Mouse (Mus musculus) MEL (cell line): Measurements from ENCODE around the gene Zscan5b. TPM values are rescaled to one million over a fixed set of nuclear protein-coding genes. Genes with fewer than 3 reads are reported as not detected.

Experiments
- DNase-seq: peaks from one replicate; pipeline ENCODE4 v3.0.0; 2011; ENCODE audit warnings: low read depth, low spot score
- H3K27ac ChIP-seq: 2 replicates; pipeline ENCODE4 v1.5.1; 2012; ENCODE audit warnings: low read depth, mild to moderate bottlenecking, control low read depth, low read length, moderate library complexity; ENCODE audit not compliant: control insufficient read depth
- H3K27me3 ChIP-seq, 2 experiments: fragments of 150-350 bp in 1 of 2; sonication (generic) in 1 of 2; 2 replicates each; pipeline ENCODE4 v1.6.1; 2012; ENCODE audit warnings: low read length in 2 of 2, mild to moderate bottlenecking in 2 of 2, improper control_type of control experiment in 1 of 2, moderate library complexity in 1 of 2; ENCODE audit not compliant: insufficient read depth in 2 of 2, control insufficient read depth in 1 of 2
- H3K36me3 ChIP-seq, 2 experiments: 2 replicates each; pipeline ENCODE4 v1.6.1; 2012 to 2014; ENCODE audit warnings: low read length in 2 of 2, improper control_type of control experiment in 1 of 2, inconsistent platforms in 1 of 2, mild to moderate bottlenecking in 1 of 2; ENCODE audit not compliant: insufficient read depth in 2 of 2, control insufficient read depth in 1 of 2
- H3K4me1 ChIP-seq, 2 experiments: fragments of 150-350 bp in 1 of 2; sonication (generic) in 1 of 2; 2 replicates each; pipeline ENCODE4 v1.6.1; 2012; ENCODE audit warnings: low read length in 2 of 2, improper control_type of control experiment in 1 of 2, mild to moderate bottlenecking in 1 of 2; ENCODE audit not compliant: insufficient read depth in 2 of 2, control insufficient read depth in 1 of 2
- H3K4me3 ChIP-seq, 2 experiments: fragments of 150-350 bp in 1 of 2; sonication (generic) in 1 of 2; 2 replicates each; pipeline ENCODE4 v1.5.1; 2012; ENCODE audit warnings: low read depth in 2 of 2, low read length in 2 of 2, mild to moderate bottlenecking in 2 of 2, moderate library complexity in 2 of 2, control low read depth in 1 of 2, improper control_type of control experiment in 1 of 2; ENCODE audit not compliant: control insufficient read depth in 1 of 2, insufficient read depth in 1 of 2
- H3K79me2 ChIP-seq: 2 replicates; pipeline ENCODE4 v1.6.1; 2012; ENCODE audit warnings: mild to moderate bottlenecking, low read length, moderate library complexity; ENCODE audit not compliant: control insufficient read depth, poor library complexity, insufficient read depth
- H3K9ac ChIP-seq: 2 replicates; pipeline ENCODE4 v1.6.1; 2012; ENCODE audit warnings: low read depth, mild to moderate bottlenecking, control low read depth, low read length, moderate library complexity; ENCODE audit not compliant: control insufficient read depth, poor library complexity, severe bottlenecking
- H3K9me3 ChIP-seq: fragments of 150-350 bp; sonication (generic); replicated peaks from 2 replicates; pipeline ENCODE4 v1.6.1; 2012; ENCODE audit warnings: mild to moderate bottlenecking, low read length, improper control_type of control experiment, moderate library complexity; ENCODE audit not compliant: insufficient read depth
- BHLHE40 ChIP-seq: IDR thresholded peaks from 2 replicates; pipeline ENCODE4 v1.6.1; 2012; ENCODE audit warnings: low read depth, mild to moderate bottlenecking, inconsistent platforms, low read length, improper control_type of control experiment, borderline replicate concordance
- CHD2 ChIP-seq: IDR thresholded peaks from 2 replicates; pipeline ENCODE4 v1.6.1; 2011; ENCODE audit warnings: low read length, improper control_type of control experiment
- CTCF ChIP-seq, 3 experiments: IDR thresholded peaks in 2 of 3; conservative IDR thresholded peaks in 1 of 3; 2 replicates each; pipeline ENCODE4 v1.5.1; 2011 to 2012; ENCODE audit warnings: low read length in 3 of 3, low read depth in 2 of 3, mild to moderate bottlenecking in 2 of 3, improper control_type of control experiment in 1 of 3, inconsistent platforms in 1 of 3, mixed read lengths in 1 of 3, moderate library complexity in 1 of 3; ENCODE audit not compliant: control insufficient read depth in 1 of 3, insufficient read depth in 1 of 3, poor library complexity in 1 of 3, severe bottlenecking in 1 of 3
- E2F4 ChIP-seq: IDR thresholded peaks from 2 replicates; pipeline ENCODE4 v1.6.1; 2011; ENCODE audit warnings: low read depth, low read length, improper control_type of control experiment, borderline replicate concordance
- ELF1 ChIP-seq: IDR thresholded peaks from 2 replicates; pipeline ENCODE4 v1.6.1; 2014; ENCODE audit warnings: low read depth, mild to moderate bottlenecking, inconsistent platforms, low read length, improper control_type of control experiment, moderate library complexity
- EP300 ChIP-seq, 2 experiments: IDR thresholded peaks; 2 replicates each; pipeline ENCODE4 v1.6.1; 2011; ENCODE audit warnings: improper control_type of control experiment in 2 of 2, low read length in 2 of 2, low read depth in 1 of 2, mild to moderate bottlenecking in 1 of 2
- ETS1 ChIP-seq: IDR thresholded peaks from 2 replicates; pipeline ENCODE4 v1.6.1; 2012; ENCODE audit warnings: low read depth, mild to moderate bottlenecking, inconsistent platforms, low read length, improper control_type of control experiment, moderate library complexity
- GABPA ChIP-seq: IDR thresholded peaks from 2 replicates; pipeline ENCODE4 v1.6.1; 2012; ENCODE audit warnings: low read depth, mild to moderate bottlenecking, inconsistent platforms, low read length, improper control_type of control experiment, moderate library complexity
- JUND ChIP-seq: IDR thresholded peaks from 2 replicates; pipeline ENCODE4 v1.6.1; 2011; ENCODE audit warnings: low read depth, mild to moderate bottlenecking, improper control_type of control experiment, low read length
- KAT2A ChIP-seq: conservative IDR thresholded peaks from 2 replicates; pipeline ENCODE4 v1.6.1; 2012; ENCODE audit warnings: low read depth, low read length, improper control_type of control experiment, inconsistent platforms
- MAX ChIP-seq: IDR thresholded peaks from 2 replicates; pipeline ENCODE4 v1.6.1; 2011; ENCODE audit warnings: low read length, improper control_type of control experiment
- MYB ChIP-seq: IDR thresholded peaks from 2 replicates; pipeline ENCODE4 v1.6.1; 2011; ENCODE audit warnings: mild to moderate bottlenecking, low read depth, low read length, improper control_type of control experiment
- NRF1 ChIP-seq: IDR thresholded peaks from 2 replicates; pipeline ENCODE4 v1.6.1; 2014; ENCODE audit warnings: low read depth, mild to moderate bottlenecking, inconsistent platforms, low read length, improper control_type of control experiment, moderate library complexity; ENCODE audit not compliant: poor library complexity, insufficient read depth, severe bottlenecking
- POLR2A ChIP-seq, 2 experiments: IDR thresholded peaks; 2 replicates each; pipeline ENCODE4 v1.6.1; 2011 to 2012; ENCODE audit warnings: low read length in 2 of 2, mild to moderate bottlenecking in 2 of 2, control low read depth in 1 of 2, improper control_type of control experiment in 1 of 2, low read depth in 1 of 2, moderate library complexity in 1 of 2; ENCODE audit not compliant: control insufficient read depth in 1 of 2, insufficient read depth in 1 of 2, poor library complexity in 1 of 2
- SIN3A ChIP-seq: IDR thresholded peaks from 2 replicates; pipeline ENCODE4 v1.6.1; 2012; ENCODE audit warnings: low read length, improper control_type of control experiment, inconsistent platforms
- TBP ChIP-seq: IDR thresholded peaks from 2 replicates; pipeline ENCODE4 v1.8.0; 2011; ENCODE audit warnings: low read depth, low read length, improper control_type of control experiment
- USF1 ChIP-seq: IDR thresholded peaks from 2 replicates; pipeline ENCODE4 v1.6.1; 2014; ENCODE audit warnings: low read depth, mild to moderate bottlenecking, inconsistent platforms, low read length, improper control_type of control experiment, moderate library complexity
- USF2 ChIP-seq, 2 experiments: IDR thresholded peaks; 2 replicates each; pipeline ENCODE4 v1.6.1; 2011 to 2012; ENCODE audit warnings: improper control_type of control experiment in 2 of 2, low read length in 2 of 2, borderline replicate concordance in 1 of 2, inconsistent platforms in 1 of 2, low read depth in 1 of 2, mild to moderate bottlenecking in 1 of 2; ENCODE audit not compliant: insufficient read depth in 1 of 2
- ZC3H11A ChIP-seq: IDR thresholded peaks from 2 replicates; pipeline ENCODE4 v1.6.1; 2012; ENCODE audit warnings: low read depth, mild to moderate bottlenecking, inconsistent platforms, low read length, improper control_type of control experiment
- ZKSCAN1 ChIP-seq: IDR thresholded peaks from 2 replicates; pipeline ENCODE4 v1.6.1; 2012; ENCODE audit warnings: low read depth, mild to moderate bottlenecking, inconsistent platforms, low read length, improper control_type of control experiment, moderate library complexity
- ZMIZ1 ChIP-seq: IDR thresholded peaks from 2 replicates; pipeline ENCODE4 v1.6.1; 2012; ENCODE audit warnings: low read depth, mild to moderate bottlenecking, inconsistent platforms, low read length, improper control_type of control experiment, moderate library complexity
- ZNF384 ChIP-seq: IDR thresholded peaks from 2 replicates; pipeline ENCODE4 v1.6.1; 2012; ENCODE audit warnings: low read depth, mild to moderate bottlenecking, inconsistent platforms, low read length, improper control_type of control experiment
- polyA plus RNA-seq, 2 experiments: library from polyadenylated mRNA; stranded (reverse) in 1 of 2; unstranded in 1 of 2; fragments of >175 nt in 1 of 2; fragments of >200 nt in 1 of 2; gene quantifications; 2 replicates each; pipeline versions ENCODE4 v1.2.1 to v1.2.4; 2012; ENCODE audit warnings: low replicate concordance in 2 of 2, low read depth in 1 of 2; ENCODE audit not compliant: insufficient read length in 2 of 2, insufficient read depth in 1 of 2, missing spikeins in 1 of 2
- total RNA-seq: library from RNA; depleted of rRNA; stranded (reverse); fragments of 300-350 nt; gene quantifications from 2 replicates; pipeline ENCODE4 v1.2.3, GENCODE M21; 2012

Zscan5b gene
- total and polyA plus RNA-seq, 3 experiments = not detected

GRCm38 (mm10) chr7:6184521-6184920 lies 37.6 kb upstream of the Zscan5b start:
- Histone ChIP-seq H3K27me3 (no peaks in the 10 kb centered on the region), H3K4me3 (no peak overlapping the region), H3K27ac (no peak overlapping the region), H3K79me2 (no peaks in the 10 kb centered on the region), H3K36me3 (no peaks in the 10 kb centered on the region), H3K9ac (no peak overlapping the region), H3K4me1 (no peaks in the 10 kb centered on the region; a peak in 1 of 4 replicates), H3K9me3 (no peaks in the 10 kb centered on the region)
- DNase-seq = no peak
- no peak for TF ChIP-seq KAT2A
- TF ChIP-seq BHLHE40 = no peak
- TF ChIP-seq MYB = no peak
- TF ChIP-seq MAX = no peak
- no peak for TF ChIP-seq NRF1
- TF ChIP-seq ETS1 = no peak
- no peak for TF ChIP-seq ZMIZ1
- no peak for TF ChIP-seq TBP
- no peak for TF ChIP-seq EP300 (IDR thresholded peaks at IDR 0.05; ENCODE audit: low read depth in 1 of 2, low read length in 2 of 2)
- no peak for TF ChIP-seq POLR2A (IDR thresholded peaks at IDR 0.05; ENCODE audit: control insufficient read depth in 1 of 2, insufficient read depth in 1 of 2, low read depth in 1 of 2, low read length in 2 of 2, poor library complexity in 1 of 2)

- H3K27me3 ChIP-seq = no peaks in the 10 kb centered on the region
Measured at GRCm38 (mm10) chr7:6185391-6185790, 36.7 kb upstream of the Zscan5b start.

GRCm38 (mm10) chr7:6186176-6186575 lies 35.9 kb upstream of the Zscan5b start:
- TF ChIP-seq USF2 (IDR thresholded peaks at IDR 0.05; ENCODE audit: borderline replicate concordance in 1 of 2, insufficient read depth in 1 of 2, low read depth in 1 of 2, low read length in 2 of 2) (no peak), MAX (no peak), BHLHE40 (no peak), SIN3A (no peak), GABPA (no peak), USF1 (no peak), TBP (no peak), ZKSCAN1 (no peak), ZNF384 (no peak), CHD2 (no peak), E2F4 (no peak), ZC3H11A (no peak), ZMIZ1 (no peak), JUND (no peak), CTCF (IDR thresholded peaks at IDR 0.05 in 2 of 3, conservative IDR thresholded peaks at IDR 0.05 in 1 of 3; ENCODE audit: control insufficient read depth in 1 of 3, insufficient read depth in 1 of 3, low read depth in 2 of 3, low read length in 3 of 3, poor library complexity in 1 of 3, severe bottlenecking in 1 of 3) (no peak), NRF1 (no peak), ETS1 (no peak)
- Histone ChIP-seq H3K27me3 (no peaks in the 10 kb centered on the region), H3K27ac (no peak overlapping the region), H3K4me3 (no peak overlapping the region), H3K4me1 (no peaks in the 10 kb centered on the region; a peak in 1 of 4 replicates), H3K9ac (no peak overlapping the region), H3K9me3 (no peaks in the 10 kb centered on the region), H3K36me3 (no peaks in the 10 kb centered on the region), H3K79me2 (no peaks in the 10 kb centered on the region)
- DNase-seq = no peak

More at GRCm38 (mm10) chr7:6185391-6185790, 36.7 kb upstream of the Zscan5b start:
- DNase-seq = no peak
- Histone ChIP-seq H3K36me3 (no peaks in the 10 kb centered on the region), H3K79me2 (no peaks in the 10 kb centered on the region), H3K9me3 (no peaks in the 10 kb centered on the region), H3K4me1 (no peaks in the 10 kb centered on the region; a peak in 1 of 4 replicates), H3K4me3 (no peak overlapping the region), H3K9ac (no peak overlapping the region), H3K27ac (no peak overlapping the region)
- no peak for TF ChIP-seq USF1
- TF ChIP-seq ELF1 = no peak
- no peak for TF ChIP-seq NRF1
